Mouse (Mus musculus) frontal cortex, postnatal 25 days (tissue): ENCODE results near the gene Gm21981.

Experiments
- DNase-seq, 2 experiments: peaks; one replicate each; pipeline ENCODE4 v3.0.0; 2022; ENCODE audit warnings: low spot score in 2 of 2

Gm21981 gene

DNA sequence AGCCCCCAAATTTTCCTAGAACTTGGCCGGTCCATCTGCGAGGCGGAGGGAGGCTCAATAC lies at the start of gene Gm21981:
Gene Gm21981 (minus strand): TSS at position 14 of the 61 bp plus-strand sequence.
- DNase-seq, result no peak

DNA sequence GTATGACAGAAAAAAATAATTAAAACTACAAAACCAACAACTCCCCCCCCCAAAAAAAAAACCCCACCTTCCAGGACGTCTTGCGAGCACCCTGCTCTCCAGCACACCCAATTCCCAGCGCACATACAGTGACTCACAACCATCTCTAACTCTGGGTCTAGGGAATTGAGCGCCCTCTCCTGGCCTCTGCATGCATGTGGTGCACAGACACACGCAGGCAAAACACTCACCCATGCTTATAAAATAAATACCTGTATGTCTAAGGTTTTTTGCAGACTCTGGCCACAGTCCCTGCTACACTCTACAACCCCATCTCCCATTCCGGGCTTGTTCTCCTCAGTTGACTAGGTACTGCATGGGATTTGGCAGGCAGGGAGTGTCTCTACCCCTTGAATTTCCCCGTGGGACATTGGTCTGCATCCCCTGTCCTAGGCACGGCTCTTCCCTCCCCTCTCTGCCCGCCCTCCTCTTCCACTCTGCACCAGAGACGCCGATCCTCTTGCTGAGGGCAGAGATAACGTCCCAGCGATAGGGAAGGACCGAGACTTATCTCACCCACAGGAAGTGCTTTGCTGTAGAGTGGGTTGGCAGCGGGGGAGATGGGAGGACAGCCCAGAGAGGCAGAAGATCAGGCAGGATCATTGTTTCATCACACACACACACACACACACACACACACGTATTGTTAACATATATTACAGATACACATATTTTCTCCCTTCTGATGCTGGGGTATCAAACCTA lies 48.9 kb upstream of the Gm21981 start:
- DNase-seq, result no peak

DNA sequence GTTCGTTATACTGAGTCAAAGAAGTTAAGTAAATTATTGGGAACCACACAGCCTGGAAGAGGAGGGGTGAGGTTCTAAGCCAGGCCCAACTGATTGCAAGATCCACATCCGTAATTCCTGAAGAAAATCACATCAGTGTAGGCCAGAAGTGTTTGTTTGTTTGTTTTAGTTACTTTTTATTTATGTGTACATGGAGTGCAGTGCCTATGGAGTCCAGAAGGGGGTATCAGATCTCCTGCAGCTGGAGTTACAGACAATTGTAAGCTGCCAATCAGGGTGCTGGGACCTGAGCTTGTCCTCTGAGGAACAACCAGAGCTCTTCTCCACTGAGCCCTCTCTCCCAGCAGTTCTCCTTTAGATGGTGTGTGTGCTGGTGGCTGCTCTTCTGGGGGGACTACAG lies 45.9 kb upstream of the Gm21981 start:
- DNase-seq, result no peak

DNA sequence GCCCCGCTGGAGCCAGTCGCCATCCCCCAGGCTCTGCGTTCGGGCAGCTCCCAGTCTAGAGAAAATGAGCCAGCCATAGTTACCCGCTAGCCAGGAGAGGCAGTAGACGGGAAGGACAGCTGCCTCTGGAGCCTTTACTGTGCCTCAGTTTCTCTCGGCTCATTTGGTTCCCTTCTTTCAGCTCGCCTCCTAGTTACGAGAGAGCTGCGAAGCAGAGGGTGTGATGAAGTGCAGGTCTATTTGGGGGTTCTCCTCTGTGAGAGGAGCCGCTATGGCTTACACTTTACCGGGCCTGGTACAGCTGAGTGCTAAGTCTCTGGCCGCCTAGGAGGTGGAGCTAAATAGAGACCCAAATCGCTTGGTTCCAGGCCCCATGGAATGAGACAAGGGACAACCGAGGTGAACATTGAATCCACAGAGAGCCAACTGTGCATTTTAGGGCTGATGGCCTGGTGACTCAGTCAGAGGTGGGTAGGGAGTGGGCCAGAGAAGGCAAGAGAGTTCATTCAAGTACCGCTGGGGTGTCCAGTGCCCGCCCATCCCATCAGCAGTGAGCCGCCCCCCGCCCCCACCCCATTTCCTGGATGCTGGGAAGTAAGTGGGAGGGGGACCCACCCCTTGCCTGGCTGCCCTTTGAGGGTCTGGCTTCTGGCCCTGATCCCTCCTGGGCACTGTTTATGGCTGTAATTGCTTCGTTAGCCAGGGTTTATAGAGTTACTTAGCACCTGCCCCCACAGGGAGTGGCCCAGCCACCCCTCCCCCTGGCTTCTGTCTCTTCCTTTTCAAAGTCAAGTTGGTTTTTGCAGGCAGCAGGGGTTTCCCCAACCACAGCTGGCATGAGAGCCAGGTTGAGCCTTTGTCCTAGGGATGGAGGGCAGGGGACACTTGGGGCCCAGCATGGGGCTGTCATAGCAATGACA lies 44.9 kb upstream of the Gm21981 start:
- no peak for DNase-seq

GRCm38 (mm10) chr17:47738066-47738878 lies 44.0 kb upstream of the Gm21981 start:
- DNase-seq, result no peak

DNA sequence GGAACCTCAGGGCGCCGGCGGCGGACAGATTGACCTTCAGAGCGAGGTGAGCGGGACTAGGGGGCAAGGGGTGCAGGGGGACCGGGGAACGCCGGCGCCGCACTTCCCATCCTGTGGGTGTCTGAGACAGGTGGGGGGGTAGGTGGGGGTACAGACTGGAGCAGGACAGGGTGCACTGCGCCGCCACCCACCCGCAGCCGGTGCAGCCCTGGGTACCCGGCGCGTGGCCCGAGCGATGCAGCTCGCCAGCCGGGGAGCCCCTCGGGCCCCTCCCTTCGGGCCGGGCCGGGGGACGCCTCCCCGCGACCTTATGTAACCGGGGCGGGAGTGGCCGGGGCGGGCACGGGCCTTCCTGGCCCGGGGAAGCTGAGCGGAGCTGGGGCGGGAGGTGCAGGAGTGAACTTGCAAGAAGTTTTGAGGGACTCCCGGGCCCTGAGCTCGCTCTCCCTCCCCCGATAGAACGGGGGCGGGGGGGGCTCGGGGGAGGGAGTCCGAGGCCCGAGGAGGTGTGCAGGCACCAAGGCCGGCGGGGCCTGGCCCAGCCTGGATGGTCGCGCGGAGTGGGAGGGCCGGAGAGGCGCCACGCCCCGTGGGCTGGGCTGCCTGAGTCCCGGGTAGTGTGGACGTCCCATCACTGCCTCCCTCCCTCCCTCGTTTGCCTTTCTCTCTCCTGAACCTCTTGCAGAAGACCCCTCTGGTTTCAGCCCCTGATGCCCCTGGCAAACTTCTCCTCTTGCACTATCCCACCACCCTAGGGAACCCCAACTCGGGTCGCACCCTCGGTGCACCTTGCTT lies 43.2 kb upstream of the Gm21981 start:
- DNase-seq, result peak; percentile 48 to 54

DNA sequence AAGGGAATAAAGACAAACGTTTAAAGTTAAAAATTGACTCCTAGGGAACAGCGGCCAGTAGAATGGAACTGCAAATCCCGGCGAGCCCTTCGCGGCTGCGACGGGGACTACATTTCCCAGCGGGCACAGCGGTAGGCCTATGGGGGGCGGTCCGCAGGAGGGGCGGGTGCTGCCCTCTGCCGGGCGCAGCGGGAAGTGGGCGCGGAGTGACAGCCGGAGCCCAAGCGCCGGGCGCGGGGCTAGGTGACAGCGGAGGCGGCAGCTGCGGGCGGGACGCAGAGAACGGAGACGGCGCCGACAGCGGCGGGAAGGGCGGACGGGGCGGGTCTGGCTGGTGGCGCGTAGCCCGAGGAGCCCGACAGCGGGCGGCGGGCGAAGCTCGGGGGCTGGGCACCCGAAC lies 42.6 kb upstream of the Gm21981 start, which contains the start of gene Tfeb:
Gene Tfeb (plus strand): TSS at position 175 of the 400 bp plus-strand sequence.
- DNase-seq, result peak; percentile 95 to 98

- DNase-seq, result no peak
Measured at GRCm38 (mm10) chr17:47735553-47736100, 41.4 kb upstream of the Gm21981 start.

DNA sequence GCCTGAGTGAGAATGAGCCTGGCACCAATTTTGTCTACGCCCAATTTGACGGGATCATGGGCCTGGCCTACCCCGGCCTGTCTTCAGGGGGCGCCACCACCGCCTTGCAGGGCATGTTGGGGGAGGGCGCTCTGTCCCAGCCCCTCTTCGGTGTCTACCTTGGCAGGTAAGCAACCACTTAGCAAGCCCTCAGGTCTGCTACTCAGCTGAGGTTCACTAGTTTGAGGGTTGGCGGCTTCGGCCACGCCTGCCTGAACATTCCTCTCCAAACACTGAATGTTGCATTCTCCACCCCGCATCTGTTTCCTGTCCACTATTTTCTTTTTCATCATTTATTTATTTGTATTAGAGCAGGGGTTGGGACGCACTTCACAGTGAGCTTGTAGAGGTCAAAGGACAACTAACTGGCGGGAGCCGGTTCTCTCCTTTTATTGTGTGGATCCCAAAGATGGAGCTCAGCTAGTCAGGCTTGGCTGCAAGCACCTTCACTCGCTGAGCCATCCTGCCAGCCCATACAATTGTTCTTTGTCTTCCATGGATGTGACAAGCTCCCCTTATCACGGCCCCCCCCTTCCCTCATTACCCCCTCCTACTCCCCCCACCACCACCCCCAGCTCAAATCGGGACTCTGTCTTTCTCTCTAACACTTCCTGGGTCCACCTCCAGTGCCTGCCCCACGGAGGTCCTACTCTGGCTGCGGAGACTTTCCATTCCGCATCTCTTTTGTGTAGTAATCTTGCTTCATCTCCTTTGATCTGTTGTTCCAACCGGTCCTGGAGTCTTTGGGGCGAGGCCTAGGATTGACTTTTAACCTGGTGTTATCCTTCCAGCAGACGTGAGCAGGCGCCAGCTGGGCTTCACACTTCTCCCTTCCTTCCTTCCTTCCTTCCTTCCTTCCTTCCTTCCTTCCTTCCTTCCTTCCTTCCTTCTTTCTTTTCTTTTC lies 36.6 kb upstream of the Gm21981 start:
- no peak for DNase-seq

GRCm38 (mm10) chr17:47726566-47726965 lies 32.3 kb upstream of the Gm21981 start, which contains the start of gene Pgc:
Pgc (plus strand) TSS chr17:47726842.
- DNase-seq, result no peak

DNA sequence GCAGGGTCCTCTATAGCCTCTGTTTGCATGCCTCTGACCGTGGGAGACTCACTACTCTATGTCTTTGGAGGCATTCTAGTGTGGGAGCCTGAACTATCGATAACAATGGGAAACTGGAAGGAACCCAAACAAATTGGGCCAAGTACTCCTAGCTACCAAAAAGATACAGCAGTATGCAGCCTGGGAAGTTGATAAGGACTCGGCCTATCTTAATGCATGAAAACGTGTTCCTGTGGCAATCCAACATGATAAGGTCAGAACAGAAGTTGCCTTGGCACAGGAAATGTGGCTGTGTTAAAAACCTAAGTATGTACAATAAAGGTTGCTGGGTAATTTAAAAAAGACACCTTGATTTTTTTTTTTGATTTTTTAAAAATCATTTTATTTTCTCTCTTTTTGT lies 26.9 kb upstream of the Gm21981 start:
- no peak for DNase-seq

DNA sequence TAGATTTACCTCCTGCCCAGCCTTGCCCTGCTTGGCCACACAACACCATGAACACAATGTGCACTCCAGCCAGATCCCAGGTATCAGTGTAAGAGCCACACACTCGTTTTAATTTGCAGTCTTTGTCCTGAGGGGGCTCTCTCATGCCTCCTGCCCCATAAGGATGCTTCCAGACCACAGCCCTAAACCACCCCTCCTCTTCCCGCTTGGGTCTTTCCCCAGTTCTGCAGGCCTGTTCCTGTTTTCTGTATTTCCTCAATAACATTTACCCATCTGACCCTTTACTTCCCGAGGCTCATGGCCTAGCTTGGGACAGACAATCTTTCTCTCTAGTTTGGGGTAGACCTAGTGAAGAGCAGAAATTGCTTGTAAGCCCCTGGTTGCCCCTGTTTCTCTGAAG lies 20.8 kb upstream of the Gm21981 start:
- no peak for DNase-seq

- DNase-seq, result no peak
Measured at GRCm38 (mm10) chr17:47712889-47713571, 18.8 kb upstream of the Gm21981 start.

DNA sequence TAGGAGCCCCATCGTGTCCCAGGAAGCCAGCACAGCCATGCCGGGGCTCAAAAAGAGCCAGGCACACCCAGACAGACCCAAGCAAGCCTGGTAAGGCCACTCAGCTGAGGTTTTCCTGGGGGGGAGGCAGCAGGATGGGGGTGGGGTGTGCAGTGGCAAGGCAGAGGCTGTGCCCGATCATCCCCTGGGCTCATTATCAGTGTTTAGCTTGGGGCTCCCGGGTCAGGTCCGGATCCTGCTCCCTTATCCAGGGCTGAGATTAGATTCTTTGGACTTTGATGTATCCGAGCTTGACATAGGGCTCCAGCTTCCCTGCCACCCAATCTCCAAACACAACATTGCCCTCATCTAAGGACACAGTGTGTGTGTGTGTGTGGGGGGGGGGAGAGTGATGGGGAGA lies 17.6 kb upstream of the Gm21981 start:
- DNase-seq, result no peak

DNA sequence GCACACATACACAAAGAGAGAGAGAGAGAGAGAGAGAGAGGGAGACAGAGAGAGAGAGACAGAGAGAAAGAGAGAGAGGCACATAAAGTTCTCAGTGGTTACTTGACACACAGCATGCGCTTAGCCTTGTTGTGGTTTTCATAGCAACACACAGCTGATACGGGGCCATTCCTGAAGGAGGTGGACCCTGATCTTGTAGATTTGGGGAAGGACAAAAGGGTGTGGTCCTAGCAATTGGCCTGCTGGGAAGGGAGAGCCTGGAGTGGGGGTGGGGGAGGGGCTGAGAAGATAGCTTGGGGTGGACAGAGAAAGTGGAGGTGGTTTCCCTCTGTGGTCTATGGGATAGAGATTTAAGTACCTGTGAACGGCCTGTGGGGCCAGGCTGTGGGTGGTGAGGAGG lies 15.8 kb upstream of the Gm21981 start:
- DNase-seq, result no peak

- no peak for DNase-seq
Measured at GRCm38 (mm10) chr17:47708972-47709371, 14.7 kb upstream of the Gm21981 start.

- no peak for DNase-seq
Measured at GRCm38 (mm10) chr17:47707961-47708360, 13.7 kb upstream of the Gm21981 start.

DNA sequence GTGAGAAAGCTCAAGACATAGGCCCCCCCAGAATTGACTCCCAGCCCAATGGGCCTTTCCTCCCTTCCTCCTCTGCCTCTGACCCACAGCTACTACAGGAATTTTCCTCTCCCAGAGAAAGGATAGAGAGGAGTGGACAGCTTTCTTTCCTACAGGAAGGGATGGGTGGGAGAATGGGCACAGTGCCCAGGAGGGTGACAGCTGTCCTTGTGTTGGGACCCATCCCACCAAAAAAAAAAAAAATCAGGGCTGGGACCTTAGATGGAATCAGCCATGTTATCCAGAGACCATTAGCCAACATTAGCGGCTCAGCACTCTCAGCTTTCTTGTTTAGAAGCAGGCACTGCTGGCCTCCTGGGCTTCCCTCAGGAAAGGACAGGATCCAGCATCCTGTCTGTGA lies 11.9 kb upstream of the Gm21981 start:
- no peak for DNase-seq

DNA sequence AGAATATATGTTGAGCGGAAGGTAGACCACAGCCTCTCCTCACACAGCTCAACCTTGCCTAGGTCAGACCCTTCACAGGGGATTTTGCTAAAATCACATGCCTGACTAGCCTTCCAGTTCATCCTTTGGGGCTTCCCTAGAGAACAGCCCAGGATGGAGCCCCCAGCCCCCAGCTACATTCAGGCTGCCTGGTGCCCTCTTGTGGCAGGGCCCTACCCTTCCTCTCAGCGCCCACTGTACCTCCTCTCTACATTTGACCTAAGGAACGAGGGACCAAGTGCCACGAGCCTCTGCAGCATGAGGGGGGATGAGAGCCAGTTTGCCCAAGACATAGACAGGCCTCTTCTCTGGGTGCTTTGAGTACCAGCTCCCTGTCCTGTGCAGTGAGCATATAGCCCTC lies 10.4 kb upstream of the Gm21981 start:
- DNase-seq, result no peak

DNA sequence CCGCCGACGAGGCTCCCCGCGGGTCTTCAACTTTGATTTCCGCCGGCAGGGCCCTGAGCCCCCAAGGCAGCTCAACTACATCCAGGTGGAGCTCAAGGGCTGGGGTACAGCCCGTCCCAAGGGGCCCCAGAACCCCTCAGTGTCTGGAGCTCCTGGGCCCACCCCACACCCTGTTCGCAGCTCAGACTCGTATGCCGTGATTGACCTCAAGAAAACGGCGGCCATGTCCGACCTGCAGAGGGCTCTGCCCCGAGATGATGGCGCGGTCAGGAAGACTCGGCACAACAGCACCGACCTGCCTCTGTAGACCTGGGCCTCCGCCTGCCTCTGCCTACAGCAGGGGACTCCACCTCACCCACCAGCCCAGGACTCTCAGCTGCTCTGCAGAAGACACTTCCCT lies 9.3 kb upstream of the Gm21981 start:
- no peak for DNase-seq
